ENCODE assay signal across 16 mouse cellular contexts in the genomic region with DNA sequence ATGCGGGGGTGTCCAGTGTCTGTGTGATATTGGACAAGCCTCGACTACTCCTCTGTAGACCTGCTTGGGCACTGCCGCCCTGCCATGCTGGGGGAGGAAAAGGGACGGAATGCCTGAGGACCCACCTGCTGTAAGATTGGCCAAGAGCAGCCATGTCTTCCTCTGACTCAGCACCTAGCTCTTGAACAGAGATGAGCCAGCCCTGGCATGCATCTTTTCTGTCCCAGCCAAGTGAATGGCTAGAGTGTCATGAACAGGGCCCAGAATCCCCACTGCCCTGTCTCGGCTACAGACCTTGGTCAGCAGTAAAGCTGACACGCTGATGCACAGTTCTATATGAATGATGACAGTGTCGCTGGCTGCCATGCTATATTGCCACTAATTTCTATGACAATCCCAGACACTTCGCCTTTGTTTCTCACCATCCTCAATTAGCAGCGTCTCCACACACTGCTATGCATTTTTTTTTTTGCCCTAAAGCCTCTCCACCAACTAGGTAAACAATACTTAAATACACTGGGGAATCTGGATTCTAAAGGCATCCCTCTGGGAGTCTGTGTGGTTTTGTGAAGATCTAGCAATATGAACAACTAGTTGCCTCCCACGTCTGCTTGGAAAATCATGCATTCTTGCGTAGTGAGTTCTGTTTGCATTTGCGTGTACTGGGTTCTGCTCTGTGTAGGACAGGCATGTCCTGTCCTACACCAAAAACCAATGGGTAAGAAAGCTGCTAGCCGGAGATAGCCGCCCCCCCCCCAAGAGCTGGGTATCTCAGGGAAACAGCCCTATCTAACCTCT.
A peak's percentile ranks its signal among the peaks of the same experiment; 100 is the strongest.
DNase-seq lines count a peak whose midpoint lies in the region; ATAC-seq and TF ChIP-seq lines count a peak whose summit lies in the region.
"Had no signal": no experiment of that assay in that cellular context is flagged by ENCODE, and none has a peak within 500 bp of the region (broad histone marks: within the 10 kb centered on the region; RNA-seq: fewer than 3 reads in every experiment).

No protein-coding gene starts in this region.

- ATAC-seq in frontal cortex, adult (ENCODE audit: low TSS enrichment), result peak; percentile 51
- ATAC-seq: forebrain, embryonic 15.5 days; intestine, embryonic 16.5 days had no signal

- 52% methylated on average over 14 of the region's 14 CpGs for WGBS in cerebellum, adult 2 months

- no peak overlapping the region for H3K27ac ChIP-seq in cerebellum, adult 2 months (ENCODE audit: insufficient read depth, low read length)
- peak overlapping the region; percentile 81 for H3K27ac ChIP-seq in layer of hippocampus, adult 2 months
- H3K27ac ChIP-seq: embryonic facial prominence, embryonic 12.5 days; forebrain, embryonic 15.5 days; heart, adult 2 months; heart, embryonic 15.5 days; hindbrain, embryonic 15.5 days had no signal

- peaks cover 71% of the 10 kb centered on the region for H3K4me1 ChIP-seq in cerebellum, adult 2 months (ENCODE audit: control insufficient read depth, insufficient read depth, low read length)
- H3K4me1 ChIP-seq: embryonic facial prominence, embryonic 12.5 days; heart, embryonic 15.5 days had no signal

- H3K27me3 ChIP-seq in cerebellum, adult 2 months (ENCODE audit: control insufficient read depth, insufficient read depth, low read length), result no peaks in the 10 kb centered on the region
- H3K27me3 ChIP-seq: embryonic facial prominence, embryonic 12.5 days; forebrain, embryonic 15.5 days; hindbrain, embryonic 15.5 days had no signal

- no peak for TF ChIP-seq POLR2A in cerebellum, adult 2 months (IDR thresholded peaks at IDR 0.05; ENCODE audit: borderline replicate concordance, insufficient read depth, low read length)

- H3K4me3 ChIP-seq in cerebellum, adult 2 months (replicated peaks; ENCODE audit: insufficient read depth, low read depth, low read length), result no peak overlapping the region
- no peak overlapping the region for H3K4me3 ChIP-seq in layer of hippocampus, adult 2 months
- H3K4me3 ChIP-seq: embryonic facial prominence, embryonic 12.5 days; forebrain, embryonic 15.5 days; heart, adult 2 months; heart, embryonic 15.5 days; hindbrain, embryonic 15.5 days had no signal

- TF ChIP-seq CTCF in cerebellum, adult 2 months (IDR thresholded peaks at IDR 0.05; ENCODE audit: borderline replicate concordance, insufficient read depth, low read depth, low read length), result no peak
- TF ChIP-seq CTCF in layer of hippocampus, adult 2 months (conservative IDR thresholded peaks at IDR 0.05), result no peak

- peak; percentile 52 to 68 for DNase-seq in cerebellum, adult 2 months
- DNase-seq in cerebellum, adult 8-10 months, result no peak
- DNase-seq in frontal cortex, postnatal 36 days (ENCODE audit: low spot score in 2 of 2), result no peak
- DNase-seq in layer of hippocampus, adult 2 months (ENCODE audit: low spot score in 2 of 2), result no peak
- DNase-seq in layer of hippocampus, adult 11-12 months (ENCODE audit: low spot score), result no peak
- no peak for DNase-seq in embryo, embryonic 10 days (ENCODE audit: low spot score)
- DNase-seq: adrenal gland, postnatal 10 days; heart, adult 2 months; heart, postnatal 14 days; kidney, adult 2 months had no signal

Comparison
In these comparisons a context has a peak if more than half of its experiments do, and no peak if none do; other contexts are left out.
1. DNase-seq: peak in cerebellum, adult 2 months (2 of 2); none in cerebellum, adult 8-10 months (single experiment), frontal cortex, postnatal 36 days (0 of 2), layer of hippocampus, adult 2 months (0 of 2), layer of hippocampus, adult 11-12 months (single experiment) and embryo, embryonic 10 days (single experiment).